Mouse (Mus musculus): ENCODE data around the gene Gabpb2. TPM values are rescaled to one million over a fixed set of nuclear protein-coding genes. Genes with fewer than 3 reads are reported as not detected.

Gene Gabpb2
- total and polyA plus RNA-seq, 2 experiments = 6.1 to 13.7 TPM

DNA sequence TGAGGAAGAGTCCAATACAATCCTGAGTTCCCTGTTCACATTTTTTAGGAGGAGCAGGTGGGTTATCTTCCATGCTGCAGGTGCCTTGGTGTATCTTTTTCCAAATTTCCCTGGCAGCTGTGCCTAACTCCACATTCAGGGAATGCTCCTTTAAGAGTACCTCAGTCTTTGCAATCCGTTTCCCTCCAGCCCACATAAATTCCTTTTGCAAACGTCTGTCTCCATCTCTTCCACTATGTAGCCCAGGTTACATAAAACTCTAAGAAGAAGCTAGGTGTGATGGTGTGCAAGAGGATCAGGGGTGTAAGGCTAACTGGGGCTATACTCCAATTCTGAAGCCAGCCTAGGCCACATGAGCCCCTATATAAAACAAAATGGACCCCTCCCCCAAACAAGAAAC, 25.4 kb upstream of the Gabpb2 start:
- no peaks in the 10 kb centered on the region for H3K4me1 ChIP-seq (ENCODE audit: control insufficient read depth, insufficient read depth, low read length)
- H3K4me3 ChIP-seq (ENCODE audit: insufficient read depth, low read depth, low read length) = no peak overlapping the region
- H3K79me2 ChIP-seq (ENCODE audit: control insufficient read depth, insufficient read depth, low read length) = no peaks in the 10 kb centered on the region
- no peak overlapping the region for H3K27ac ChIP-seq (replicated peaks; ENCODE audit: insufficient read depth, low read depth, low read length)
- H3K9ac ChIP-seq (ENCODE audit: low read depth, low read length) = no peak overlapping the region
- no peak for TF ChIP-seq CTCF (IDR thresholded peaks at IDR 0.05; ENCODE audit: low read depth, low read length)
- TF ChIP-seq POLR2A (IDR thresholded peaks at IDR 0.05; ENCODE audit: extremely low read depth, insufficient read depth, low read length) = no peak
- H3K27me3 ChIP-seq (ENCODE audit: control insufficient read depth, insufficient read depth, low read length) = no peaks in the 10 kb centered on the region
- DNase-seq (ENCODE audit: extremely low read depth, low read depth, low spot score) = no peak
- H3K36me3 ChIP-seq (ENCODE audit: control insufficient read depth, insufficient read depth, low read length) = no peaks in the 10 kb centered on the region
- 87% methylated on average over 2 of the region's 2 CpGs for WGBS

DNA sequence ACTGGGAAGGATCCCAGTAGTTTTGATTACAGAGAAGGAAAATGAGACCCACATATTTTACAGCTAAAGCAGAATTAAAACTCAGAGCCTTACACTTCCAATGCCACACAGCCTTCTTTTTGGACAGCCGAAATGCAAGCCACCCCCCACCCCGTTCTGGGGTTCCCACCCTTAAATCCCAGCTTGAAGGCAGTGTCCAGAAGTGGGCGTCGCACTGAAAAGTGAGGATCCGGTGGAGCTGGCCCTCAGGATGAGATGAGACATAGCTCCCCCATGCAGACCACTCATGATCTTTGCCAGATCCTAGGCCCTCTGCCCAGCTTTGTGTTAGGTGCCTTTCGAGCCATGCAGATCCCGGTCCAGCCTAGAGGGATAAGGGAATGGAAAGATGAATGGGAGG, 23.8 kb upstream of the Gabpb2 start, which contains the start of gene Gm128:
TSS of gene Gm128 (minus strand) at position 101 of the 400 bp plus-strand sequence.
- DNase-seq (ENCODE audit: extremely low read depth, low read depth, low spot score) = no peak
- Histone ChIP-seq H3K27me3 (ENCODE audit: control insufficient read depth, insufficient read depth, low read length) (no peaks in the 10 kb centered on the region), H3K4me1 (ENCODE audit: control insufficient read depth, insufficient read depth, low read length) (no peaks in the 10 kb centered on the region), H3K79me2 (ENCODE audit: control insufficient read depth, insufficient read depth, low read length) (no peaks in the 10 kb centered on the region), H3K36me3 (ENCODE audit: control insufficient read depth, insufficient read depth, low read length) (no peaks in the 10 kb centered on the region), H3K4me3 (ENCODE audit: insufficient read depth, low read depth, low read length) (no peak within 1 kb of the TSS), H3K27ac (replicated peaks; ENCODE audit: insufficient read depth, low read depth, low read length) (no peak within 1 kb of the TSS), H3K9ac (ENCODE audit: low read depth, low read length) (no peak within 1 kb of the TSS)
- WGBS = 84% methylated on average over 7 of the region's 7 CpGs
- TF ChIP-seq POLR2A (IDR thresholded peaks at IDR 0.05; ENCODE audit: extremely low read depth, insufficient read depth, low read length) (no peak), CTCF (IDR thresholded peaks at IDR 0.05; ENCODE audit: low read depth, low read length) (no peak)

- no peak for TF ChIP-seq CTCF (IDR thresholded peaks at IDR 0.05; ENCODE audit: low read depth, low read length)
- TF ChIP-seq POLR2A (IDR thresholded peaks at IDR 0.05; ENCODE audit: extremely low read depth, insufficient read depth, low read length) = no peak
- H3K27me3 ChIP-seq (ENCODE audit: control insufficient read depth, insufficient read depth, low read length) = no peaks in the 10 kb centered on the region
- 81% methylated on average over 17 of the region's 17 CpGs for WGBS
- H3K79me2 ChIP-seq (ENCODE audit: control insufficient read depth, insufficient read depth, low read length) = no peaks in the 10 kb centered on the region
- no peak overlapping the region for H3K4me3 ChIP-seq (ENCODE audit: insufficient read depth, low read depth, low read length)
- H3K9ac ChIP-seq (ENCODE audit: low read depth, low read length) = no peak overlapping the region
- no peak overlapping the region for H3K27ac ChIP-seq (replicated peaks; ENCODE audit: insufficient read depth, low read depth, low read length)
- no peaks in the 10 kb centered on the region for H3K4me1 ChIP-seq (ENCODE audit: control insufficient read depth, insufficient read depth, low read length)
- H3K36me3 ChIP-seq (ENCODE audit: control insufficient read depth, insufficient read depth, low read length) = no peaks in the 10 kb centered on the region
- DNase-seq (ENCODE audit: extremely low read depth, low read depth, low spot score) = no peak
Observed at GRCm38 (mm10) chr3:95240900-95241299, 23.2 kb upstream of the Gabpb2 start.

- WGBS = 53% methylated on average over 12 of the region's 12 CpGs
- H3K4me1 ChIP-seq (ENCODE audit: control insufficient read depth, insufficient read depth, low read length) = no peaks in the 10 kb centered on the region
- peak; percentile 66 for DNase-seq (ENCODE audit: extremely low read depth, low read depth, low spot score)
Observed at GRCm38 (mm10) chr3:95239971-95240370, 22.3 kb upstream of the Gabpb2 start.

GRCm38 (mm10) chr3:95239022-95239421, 21.3 kb upstream of the Gabpb2 start:
- H3K27ac ChIP-seq (replicated peaks; ENCODE audit: insufficient read depth, low read depth, low read length) = no peak overlapping the region
- no peaks in the 10 kb centered on the region for H3K27me3 ChIP-seq (ENCODE audit: control insufficient read depth, insufficient read depth, low read length)
- peaks cover 3% of the 10 kb centered on the region; the same call in 1 of the 2 replicates for H3K36me3 ChIP-seq (ENCODE audit: control insufficient read depth, insufficient read depth, low read length)
- H3K4me3 ChIP-seq (ENCODE audit: insufficient read depth, low read depth, low read length) = no peak overlapping the region
- H3K4me1 ChIP-seq (ENCODE audit: control insufficient read depth, insufficient read depth, low read length) = no peaks in the 10 kb centered on the region
- no peaks in the 10 kb centered on the region for H3K79me2 ChIP-seq (ENCODE audit: control insufficient read depth, insufficient read depth, low read length)
- H3K9ac ChIP-seq (ENCODE audit: low read depth, low read length) = no peak overlapping the region
- WGBS = 70% methylated on average over 6 of the region's 6 CpGs
- no peak for DNase-seq (ENCODE audit: extremely low read depth, low read depth, low spot score)
- TF ChIP-seq POLR2A (IDR thresholded peaks at IDR 0.05; ENCODE audit: extremely low read depth, insufficient read depth, low read length) (no peak), CTCF (IDR thresholded peaks at IDR 0.05; ENCODE audit: low read depth, low read length) (no peak)

More at GRCm38 (mm10) chr3:95239971-95240370, 22.3 kb upstream of the Gabpb2 start:
- Histone ChIP-seq H3K79me2 (ENCODE audit: control insufficient read depth, insufficient read depth, low read length) (no peaks in the 10 kb centered on the region), H3K27ac (replicated peaks; ENCODE audit: insufficient read depth, low read depth, low read length) (no peak overlapping the region), H3K9ac (ENCODE audit: low read depth, low read length) (no peak overlapping the region), H3K36me3 (ENCODE audit: control insufficient read depth, insufficient read depth, low read length) (peaks cover under 1% of the 10 kb centered on the region; the same call in 1 of the 2 replicates), H3K27me3 (ENCODE audit: control insufficient read depth, insufficient read depth, low read length) (no peaks in the 10 kb centered on the region), H3K4me3 (ENCODE audit: insufficient read depth, low read depth, low read length) (no peak overlapping the region)
- TF ChIP-seq CTCF (IDR thresholded peaks at IDR 0.05; ENCODE audit: low read depth, low read length) = no peak
- no peak for TF ChIP-seq POLR2A (IDR thresholded peaks at IDR 0.05; ENCODE audit: extremely low read depth, insufficient read depth, low read length)

DNA sequence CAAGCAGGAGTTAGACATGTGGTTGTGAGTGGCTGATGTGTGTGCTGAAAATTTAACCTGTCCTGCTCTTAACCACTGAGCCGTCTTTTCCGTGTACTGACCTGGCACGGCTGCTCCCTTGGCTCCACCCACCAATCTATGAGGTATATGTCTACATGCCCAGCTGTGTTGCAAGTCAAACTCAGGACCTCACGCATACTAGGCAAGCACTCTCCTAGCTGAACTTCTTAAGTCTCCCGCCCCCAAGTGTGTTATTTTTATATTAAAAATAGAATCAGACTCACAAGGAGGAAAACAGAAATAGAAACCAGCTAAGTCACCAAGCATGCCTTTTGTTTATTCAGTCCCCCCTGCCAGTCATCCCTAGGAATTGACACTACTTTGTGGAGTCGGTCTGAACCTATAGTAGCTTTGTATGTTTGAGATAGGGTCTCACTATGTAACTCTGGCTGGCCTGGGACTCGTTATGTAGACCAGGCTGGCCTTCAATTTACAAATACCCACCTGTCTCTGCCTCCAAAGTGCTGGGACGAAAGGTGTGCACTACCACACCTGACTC, 19.9 kb upstream of the Gabpb2 start:
- WGBS = 63% methylated on average over 8 of the region's 8 CpGs
- Histone ChIP-seq H3K27me3 (ENCODE audit: control insufficient read depth, insufficient read depth, low read length) (no peaks in the 10 kb centered on the region), H3K79me2 (ENCODE audit: control insufficient read depth, insufficient read depth, low read length) (no peaks in the 10 kb centered on the region), H3K9ac (ENCODE audit: low read depth, low read length) (no peak overlapping the region), H3K4me1 (ENCODE audit: control insufficient read depth, insufficient read depth, low read length) (no peaks in the 10 kb centered on the region), H3K36me3 (ENCODE audit: control insufficient read depth, insufficient read depth, low read length) (peaks cover 9% of the 10 kb centered on the region; the same call in 1 of the 2 replicates), H3K27ac (replicated peaks; ENCODE audit: insufficient read depth, low read depth, low read length) (no peak overlapping the region), H3K4me3 (ENCODE audit: insufficient read depth, low read depth, low read length) (no peak overlapping the region)
- DNase-seq (ENCODE audit: extremely low read depth, low read depth, low spot score) = no peak
- TF ChIP-seq POLR2A (IDR thresholded peaks at IDR 0.05; ENCODE audit: extremely low read depth, insufficient read depth, low read length) (no peak), CTCF (IDR thresholded peaks at IDR 0.05; ENCODE audit: low read depth, low read length) (no peak)

Data from liver, adult 2 months (tissue).